Mouse (Mus musculus): ENCODE results near the gene Psmb7. TPM values are rescaled to one million over a fixed set of nuclear protein-coding genes. Genes with fewer than 3 reads are reported as not detected.

Gene Psmb7
- polyA plus RNA-seq, 1 experiment from 2014 or later = 218 TPM

DNA sequence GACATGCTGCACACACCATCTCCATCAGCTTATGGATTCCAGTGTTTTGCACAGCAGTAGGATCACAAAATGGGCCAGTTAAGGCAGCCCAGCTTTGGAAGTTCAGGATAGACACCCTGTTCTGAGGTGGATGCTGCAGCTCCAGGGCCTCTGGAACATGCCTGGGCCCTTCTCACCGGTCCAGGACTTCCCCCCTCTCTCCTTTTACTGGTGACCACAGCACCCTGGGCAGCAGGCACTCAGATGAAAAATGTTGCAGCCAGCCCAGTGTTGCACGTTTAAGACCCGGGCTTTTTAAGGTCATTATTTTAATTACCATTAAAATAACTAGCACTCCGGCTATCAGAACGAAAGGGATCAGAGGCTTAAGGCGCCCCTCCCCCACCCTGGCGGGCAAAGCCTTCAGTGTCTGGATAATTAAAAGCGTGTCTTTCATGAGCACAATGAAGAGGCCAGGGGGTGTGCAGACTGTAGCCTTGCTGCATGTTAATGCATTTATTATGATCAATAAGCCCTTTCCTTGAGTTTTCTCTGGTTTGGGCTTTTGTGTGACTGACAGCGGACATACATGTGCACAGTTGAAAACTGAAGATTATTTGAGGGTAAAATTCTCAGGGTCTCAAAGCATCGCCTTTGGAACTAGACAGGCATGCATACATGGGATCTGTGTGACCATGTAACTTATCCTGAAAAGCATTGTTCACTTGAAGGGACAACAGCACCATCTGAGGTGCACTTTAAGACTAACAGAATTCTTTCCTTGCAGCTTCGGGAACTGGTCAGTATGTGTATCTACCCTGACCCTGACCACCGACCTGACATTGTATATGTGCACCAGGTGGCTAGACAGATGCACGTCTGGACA lies 59.1 kb downstream of the Psmb7 start:
- Histone ChIP-seq H3K36me3 (peaks cover 35% of the 10 kb centered on the region), H3K27me3 (replicated peaks) (no peaks in the 10 kb centered on the region), H3K9ac (no peak overlapping the region), H3K9me3 (no peaks in the 10 kb centered on the region), H3K27ac (no peak overlapping the region), H3K4me1 (no peaks in the 10 kb centered on the region), H3K4me2 (no peak overlapping the region), H3K4me3 (replicated peaks) (no peak overlapping the region)
- ATAC-seq (ENCODE audit: insufficient read depth, low FRiP score, low read depth) = no peak
- 59% methylated on average over 13 of the region's 13 CpGs for WGBS

DNA sequence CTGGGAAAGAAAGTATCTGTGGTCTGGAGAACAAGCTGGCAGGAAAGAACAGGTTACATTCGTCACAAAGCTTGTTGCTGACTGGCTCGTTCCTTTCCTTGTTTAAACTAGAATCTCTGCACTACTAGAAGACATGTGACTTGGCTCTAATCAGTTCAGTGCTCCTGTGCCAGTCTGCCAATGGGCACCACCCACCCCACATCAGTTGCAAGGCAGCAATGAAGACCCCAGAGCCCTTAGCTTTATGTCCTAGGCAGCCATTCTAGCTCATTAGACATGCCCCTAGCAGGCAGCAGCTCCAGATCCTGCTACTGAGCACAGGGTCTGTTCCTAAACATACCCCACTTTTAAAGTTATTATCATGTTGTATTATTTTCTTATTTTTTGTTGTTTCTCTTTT lies 59.9 kb downstream of the Psmb7 start:
- no peak overlapping the region for H3K4me2 ChIP-seq
- no peak overlapping the region for H3K27ac ChIP-seq
- no peaks in the 10 kb centered on the region for H3K9me3 ChIP-seq
- no peaks in the 10 kb centered on the region for H3K27me3 ChIP-seq (replicated peaks)
- 64% methylated on average over 2 of the region's 2 CpGs for whole genome bisulfite sequencing
- H3K4me3 ChIP-seq (replicated peaks) = no peak overlapping the region
- H3K9ac ChIP-seq = no peak overlapping the region
- H3K4me1 ChIP-seq = 0 out of 2 replicates have a peak, but pooled peaks cover 2% of the 10 kb centered on the region
- ATAC-seq (ENCODE audit: insufficient read depth, low FRiP score, low read depth) = no peak
- H3K36me3 ChIP-seq = peaks cover 32% of the 10 kb centered on the region

DNA sequence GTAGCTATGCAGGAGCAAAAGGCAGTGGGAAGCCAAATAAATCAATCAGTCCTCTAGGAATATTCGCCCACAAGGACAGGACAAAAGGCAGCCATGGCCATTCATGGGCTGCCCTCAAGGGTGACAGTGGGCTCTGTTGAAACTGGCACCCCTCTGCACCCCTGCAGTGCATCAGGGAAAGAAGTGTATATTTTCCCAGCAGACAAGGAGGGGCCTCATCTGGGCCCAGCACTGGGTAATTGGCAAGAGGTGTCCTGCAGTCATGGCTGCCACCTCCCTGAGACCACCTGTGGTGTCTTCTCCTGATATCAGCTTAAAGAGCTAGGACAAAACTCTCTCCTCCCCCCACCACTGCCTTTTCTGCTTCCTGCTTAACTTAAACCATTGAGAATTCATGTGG lies 64.4 kb downstream of the Psmb7 start:
- H3K9me3 ChIP-seq = no peaks in the 10 kb centered on the region
- WGBS = 61% methylated on average over 1 of the region's 1 CpGs
- no peak overlapping the region for H3K4me3 ChIP-seq (replicated peaks)
- no peak for ATAC-seq (ENCODE audit: insufficient read depth, low FRiP score, low read depth)
- no peak overlapping the region for H3K9ac ChIP-seq
- H3K36me3 ChIP-seq = peaks cover 22% of the 10 kb centered on the region
- peak overlapping the region; percentile 26; the same call in 1 of the 2 replicates for H3K27ac ChIP-seq
- no peaks in the 10 kb centered on the region for H3K27me3 ChIP-seq (replicated peaks)
- H3K4me1 ChIP-seq = 0 out of 2 replicates have a peak, but pooled peaks cover 2% of the 10 kb centered on the region
- no peak overlapping the region for H3K4me2 ChIP-seq

DNA sequence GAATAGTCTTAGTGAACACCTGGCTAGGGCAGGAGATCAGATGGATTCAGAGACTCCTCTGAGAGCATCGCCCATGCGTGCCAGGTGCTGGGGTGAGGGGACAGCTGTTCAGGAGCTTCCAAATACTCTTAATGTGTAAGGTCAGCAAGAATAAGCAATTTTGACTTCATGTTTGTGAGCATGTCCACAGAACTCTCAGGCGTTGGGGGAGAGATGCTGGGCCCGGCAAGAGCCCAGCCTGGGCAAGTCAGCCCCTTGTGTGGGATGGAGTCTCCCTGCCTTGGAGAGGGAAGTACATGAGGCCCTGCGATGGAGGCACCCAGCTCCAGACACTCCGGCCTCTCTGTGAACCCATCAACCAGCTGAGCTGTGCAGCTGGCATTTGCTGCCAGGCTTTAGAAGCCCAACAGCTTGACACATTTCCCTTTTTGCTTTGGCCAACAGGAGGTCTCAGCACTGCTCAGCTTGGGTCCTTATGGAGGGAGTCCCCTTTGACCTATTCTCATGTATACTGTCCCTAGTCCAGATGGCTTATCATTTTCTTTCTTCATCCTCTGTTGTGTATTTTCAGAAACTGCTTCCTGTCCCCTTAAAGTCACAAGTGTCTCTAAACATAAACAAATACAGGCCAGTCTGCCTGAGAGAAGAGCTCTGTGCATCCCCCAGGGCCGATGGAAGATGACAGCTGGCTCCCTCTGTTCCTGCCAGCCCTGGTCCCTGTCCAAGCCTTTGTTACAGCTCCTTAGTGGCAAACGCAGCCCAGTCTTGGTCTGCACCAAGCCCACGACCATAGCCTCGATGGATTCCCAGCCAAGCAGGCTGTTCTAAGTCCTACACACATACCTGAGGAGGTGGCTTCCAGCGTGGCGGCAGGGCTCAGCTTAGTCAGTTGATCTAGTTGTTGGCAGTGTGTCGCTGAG lies 65.0 kb downstream of the Psmb7 start:
- Histone ChIP-seq H3K4me3 (replicated peaks) (no peak overlapping the region), H3K36me3 (peaks cover 26% of the 10 kb centered on the region), H3K4me1 (0 out of 2 replicates have a peak, but pooled peaks cover 2% of the 10 kb centered on the region), H3K9ac (no peak overlapping the region), H3K27me3 (replicated peaks) (no peaks in the 10 kb centered on the region), H3K4me2 (no peak overlapping the region), H3K9me3 (no peaks in the 10 kb centered on the region), H3K27ac (peak overlapping the region; percentile 26; the same call in 1 of the 2 replicates)
- no peak; the same call in 1 of the 2 replicates for ATAC-seq (ENCODE audit: insufficient read depth, low FRiP score, low read depth)
- 53% methylated on average over 13 of the region's 13 CpGs for WGBS

DNA sequence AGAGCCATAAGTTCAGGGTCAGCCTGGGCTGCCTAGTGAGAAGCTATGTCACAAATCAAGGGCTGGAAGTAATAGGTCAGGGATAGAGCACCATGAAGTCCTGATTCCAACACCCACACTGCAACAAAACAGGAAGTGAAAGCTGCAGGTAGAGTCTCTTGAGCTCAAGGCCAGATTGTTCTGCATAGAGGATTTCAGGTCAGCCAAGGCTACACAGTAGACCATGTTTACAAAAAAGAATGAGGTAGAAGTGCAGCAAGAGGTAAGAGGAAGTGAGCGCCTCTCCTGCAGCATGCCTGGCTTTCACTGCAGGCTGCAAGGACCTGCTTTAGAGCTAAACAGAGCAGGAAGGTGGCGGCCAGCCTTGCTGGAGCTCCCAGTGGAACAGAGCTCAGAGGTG lies 69.2 kb downstream of the Psmb7 start:
- no peak overlapping the region for H3K4me2 ChIP-seq
- 59% methylated on average over 2 of the region's 2 CpGs for WGBS
- no peaks in the 10 kb centered on the region for H3K9me3 ChIP-seq
- peaks cover 26% of the 10 kb centered on the region for H3K36me3 ChIP-seq
- H3K9ac ChIP-seq = no peak overlapping the region
- ATAC-seq (ENCODE audit: insufficient read depth, low FRiP score, low read depth) = no peak
- H3K4me3 ChIP-seq (replicated peaks) = no peak overlapping the region
- 0 out of 2 replicates have a peak, but pooled peaks cover 2% of the 10 kb centered on the region for H3K4me1 ChIP-seq
- H3K27ac ChIP-seq = no peak overlapping the region
- H3K27me3 ChIP-seq (replicated peaks) = no peaks in the 10 kb centered on the region

DNA sequence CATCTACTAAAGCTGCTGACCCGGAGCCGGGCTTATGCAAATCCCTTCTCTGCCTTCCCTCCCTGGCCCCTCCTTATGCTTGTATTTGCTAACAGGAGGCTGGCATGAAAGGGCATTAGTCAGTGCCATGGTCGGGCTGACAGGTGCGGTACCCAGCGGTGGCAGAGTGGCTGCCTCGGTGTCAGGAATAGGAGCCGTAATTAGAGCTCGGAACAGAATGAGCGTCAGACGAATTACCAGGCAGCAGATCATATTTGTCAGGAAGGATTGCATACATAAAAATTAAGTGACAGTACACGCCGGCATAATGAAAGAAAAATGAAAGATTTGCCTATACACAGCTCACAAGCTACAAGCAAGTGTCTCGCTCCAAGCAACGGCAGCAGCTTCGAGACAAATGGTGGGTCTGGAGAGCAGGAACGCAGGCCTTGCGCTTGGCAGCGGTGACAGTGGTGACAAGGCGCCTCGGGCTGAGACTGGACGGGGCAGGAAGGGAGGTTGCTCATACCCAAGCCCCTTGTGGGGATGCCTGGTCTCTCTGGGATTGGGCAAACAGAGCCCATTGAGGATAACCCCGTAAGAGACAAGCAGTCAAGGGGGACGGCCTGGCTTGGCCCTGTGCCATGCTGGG lies 71.8 kb downstream of the Psmb7 start:
- no peak for ATAC-seq (ENCODE audit: insufficient read depth, low FRiP score, low read depth)
- no peak overlapping the region for H3K9ac ChIP-seq
- peaks cover 34% of the 10 kb centered on the region for H3K36me3 ChIP-seq
- H3K27ac ChIP-seq = no peak overlapping the region
- no peak overlapping the region for H3K4me3 ChIP-seq (replicated peaks)
- H3K9me3 ChIP-seq = no peaks in the 10 kb centered on the region
- no peaks in the 10 kb centered on the region for H3K4me1 ChIP-seq
- no peak overlapping the region for H3K4me2 ChIP-seq
- WGBS = 86% methylated on average over 23 of the region's 23 CpGs
- H3K27me3 ChIP-seq (replicated peaks) = no peaks in the 10 kb centered on the region

DNA sequence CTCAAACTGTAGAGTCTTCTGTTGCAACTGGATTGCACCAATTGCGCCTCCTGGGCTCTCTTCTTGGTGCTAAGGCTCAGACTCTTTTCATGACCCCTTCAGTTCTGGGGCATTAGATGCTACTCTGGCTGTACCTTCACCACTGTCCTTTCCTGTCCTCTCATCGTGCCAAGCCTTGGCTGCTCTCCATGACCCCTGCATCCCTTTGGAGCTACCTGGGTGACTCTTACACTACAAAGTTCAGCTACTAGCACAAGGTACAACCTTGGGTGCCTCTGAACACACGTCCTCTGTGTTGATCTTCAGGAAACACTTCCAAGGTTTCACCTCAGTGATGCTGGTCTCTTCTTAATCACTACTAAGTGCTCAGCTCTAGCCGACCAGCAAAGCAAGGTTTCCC lies 81.3 kb downstream of the Psmb7 start:
- Histone ChIP-seq H3K36me3 (peaks cover 28% of the 10 kb centered on the region), H3K4me1 (no peaks in the 10 kb centered on the region), H3K4me3 (replicated peaks) (no peak overlapping the region), H3K27me3 (replicated peaks) (no peaks in the 10 kb centered on the region), H3K9me3 (no peaks in the 10 kb centered on the region), H3K27ac (no peak overlapping the region), H3K4me2 (no peak overlapping the region), H3K9ac (no peak overlapping the region)
- no peak for ATAC-seq (ENCODE audit: insufficient read depth, low FRiP score, low read depth)
- WGBS = 78% methylated on average over 4 of the region's 4 CpGs

DNA sequence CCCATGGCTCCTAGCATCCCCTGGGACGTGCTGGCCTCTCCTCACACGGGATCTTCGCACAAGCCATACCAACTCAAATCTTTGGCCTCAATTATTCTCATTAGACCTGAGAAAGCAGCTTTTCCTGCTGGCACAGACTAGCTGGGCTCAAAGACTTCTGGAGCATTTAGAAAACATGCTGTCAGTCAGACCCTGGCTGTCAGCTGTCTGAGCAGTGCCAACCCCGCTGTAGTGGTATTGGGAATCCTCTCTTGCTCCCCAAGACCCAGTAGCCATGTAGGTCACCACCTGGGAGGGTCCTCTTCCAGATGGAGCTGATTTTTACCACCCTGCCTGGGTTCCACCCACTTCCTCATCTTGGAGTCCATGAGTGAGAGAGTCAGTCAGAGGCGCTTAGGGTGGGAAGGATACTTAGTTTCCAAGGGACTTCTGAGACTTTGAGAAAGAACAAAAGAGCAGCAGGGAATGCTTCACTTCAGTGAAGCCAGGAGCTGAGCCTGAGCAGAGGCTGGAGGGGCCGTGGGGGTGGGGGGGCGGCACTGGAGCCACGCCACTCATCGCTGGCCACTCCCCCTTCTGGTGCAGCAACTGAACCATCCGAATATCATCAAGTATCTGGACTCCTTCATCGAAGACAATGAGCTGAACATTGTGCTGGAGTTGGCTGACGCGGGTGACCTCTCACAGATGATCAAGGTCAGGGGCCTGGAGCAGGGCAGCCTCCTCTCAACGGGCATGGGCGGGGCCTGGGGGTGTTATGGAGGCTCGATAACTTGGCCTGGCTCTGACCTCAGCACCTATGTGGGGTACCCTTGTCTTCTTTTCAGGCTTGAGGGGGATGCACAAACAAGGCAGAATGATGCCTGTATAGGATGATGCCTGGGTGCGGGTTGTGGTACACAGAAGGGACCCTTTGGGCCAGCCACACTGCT lies 83.3 kb downstream of the Psmb7 start:
- H3K27ac ChIP-seq = no peak overlapping the region
- H3K27me3 ChIP-seq (replicated peaks) = no peaks in the 10 kb centered on the region
- no peak overlapping the region for H3K4me3 ChIP-seq (replicated peaks)
- 77% methylated on average over 17 of the region's 17 CpGs for WGBS
- peaks cover 21% of the 10 kb centered on the region for H3K36me3 ChIP-seq
- no peak overlapping the region for H3K9ac ChIP-seq
- no peak for ATAC-seq (ENCODE audit: insufficient read depth, low FRiP score, low read depth)
- no peak overlapping the region for H3K4me2 ChIP-seq
- no peaks in the 10 kb centered on the region for H3K4me1 ChIP-seq
- H3K9me3 ChIP-seq = no peaks in the 10 kb centered on the region

DNA sequence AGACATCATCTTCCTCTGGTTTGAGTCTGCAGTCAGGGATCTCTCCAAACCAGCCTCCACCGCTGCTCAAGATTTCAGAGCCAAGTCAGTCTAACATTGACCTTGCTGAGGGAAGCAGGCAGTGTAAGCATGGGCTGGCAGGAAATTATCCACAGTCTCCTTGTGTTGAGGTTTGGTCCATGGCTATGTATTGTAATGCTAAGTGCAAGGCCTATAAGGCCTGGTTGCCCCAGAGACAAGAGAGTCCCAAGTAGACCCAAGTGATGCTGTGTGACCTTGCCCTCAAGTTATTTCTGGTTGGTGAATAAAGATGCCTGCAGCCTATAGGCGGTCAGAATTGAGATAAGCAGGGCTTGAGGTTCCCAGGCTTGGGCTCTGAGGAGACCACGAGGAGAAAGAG lies 87.2 kb downstream of the Psmb7 start:
- no peak for ATAC-seq (ENCODE audit: insufficient read depth, low FRiP score, low read depth)
- H3K4me1 ChIP-seq = no peaks in the 10 kb centered on the region
- H3K27ac ChIP-seq = no peak overlapping the region
- WGBS = 88% methylated on average over 3 of the region's 3 CpGs
- no peaks in the 10 kb centered on the region for H3K27me3 ChIP-seq (replicated peaks)
- H3K4me2 ChIP-seq = no peak overlapping the region
- peaks cover 25% of the 10 kb centered on the region for H3K36me3 ChIP-seq
- no peak overlapping the region for H3K4me3 ChIP-seq (replicated peaks)
- H3K9me3 ChIP-seq = no peaks in the 10 kb centered on the region
- no peak overlapping the region for H3K9ac ChIP-seq

DNA sequence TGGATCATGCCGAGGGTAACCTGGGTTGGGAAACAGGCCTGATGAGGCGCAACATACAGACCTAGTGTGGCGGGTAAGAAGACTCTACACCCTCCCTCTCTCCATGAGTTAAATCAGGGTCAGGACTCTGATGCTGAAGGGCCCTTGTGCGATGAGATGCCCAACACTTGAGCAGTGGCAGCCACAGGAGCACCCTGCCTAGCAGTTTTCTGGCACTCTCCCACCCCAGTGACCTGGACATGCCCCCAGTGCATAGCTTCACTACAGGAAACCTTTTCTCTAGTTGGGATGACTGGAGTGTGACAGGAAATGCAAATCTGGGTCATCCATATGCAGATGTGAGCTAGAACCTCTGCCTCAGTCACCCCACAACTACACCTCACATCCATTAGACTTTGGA lies 88.2 kb downstream of the Psmb7 start:
- H3K27ac ChIP-seq = no peak overlapping the region
- H3K9me3 ChIP-seq = no peaks in the 10 kb centered on the region
- peaks cover 22% of the 10 kb centered on the region for H3K36me3 ChIP-seq
- H3K27me3 ChIP-seq (replicated peaks) = no peaks in the 10 kb centered on the region
- no peak overlapping the region for H3K4me3 ChIP-seq (replicated peaks)
- no peaks in the 10 kb centered on the region for H3K4me1 ChIP-seq
- H3K4me2 ChIP-seq = no peak overlapping the region
- H3K9ac ChIP-seq = no peak overlapping the region
- no peak for ATAC-seq (ENCODE audit: insufficient read depth, low FRiP score, low read depth)
- WGBS = 88% methylated on average over 4 of the region's 4 CpGs
